Mouse (Mus musculus): ENCODE data around the gene Slc48a1. TPM values are rescaled to one million over a fixed set of nuclear protein-coding genes. Genes with fewer than 3 reads are reported as not detected.

Gene Slc48a1
- total and polyA plus RNA-seq, 2 experiments from 2014 or later: 78.8 to 152 TPM

GRCm38 (mm10) chr15:97748964-97749363, 29.4 kb upstream of the Slc48a1 start:
- TF ChIP-seq CTCF (IDR thresholded peaks at IDR 0.05): no peak
- no peak overlapping the region for H3K27ac ChIP-seq (ENCODE audit: low read depth, low read length)
- WGBS: 84% methylated on average over 4 of the region's 4 CpGs
- ATAC-seq (ENCODE audit: low FRiP score) (no peak), DNase-seq (ENCODE audit: low spot score) (no peak)
- peaks cover 28% of the 10 kb centered on the region for H3K36me3 ChIP-seq (ENCODE audit: insufficient read depth, low read length)
- H3K9me3 ChIP-seq (ENCODE audit: low read length): no peaks in the 10 kb centered on the region
- H3K4me3 ChIP-seq (ENCODE audit: low read depth, low read length): no peak overlapping the region
- no peaks in the 10 kb centered on the region for H3K4me1 ChIP-seq (ENCODE audit: insufficient read depth, low read length)
- H3K9ac ChIP-seq (replicated peaks; ENCODE audit: low read length, poor library complexity, severe bottlenecking): no peak overlapping the region
- no peak overlapping the region for H3K4me2 ChIP-seq (ENCODE audit: low read depth, low read length, poor library complexity, severe bottlenecking)
- 0 out of 2 replicates have a peak, but pooled peaks cover 4% of the 10 kb centered on the region for H3K27me3 ChIP-seq (ENCODE audit: insufficient read depth, low read length)

GRCm38 (mm10) chr15:97749397-97749796, 28.9 kb upstream of the Slc48a1 start:
- Histone ChIP-seq H3K36me3 (ENCODE audit: insufficient read depth, low read length) (peaks cover 28% of the 10 kb centered on the region), H3K4me3 (ENCODE audit: low read depth, low read length) (no peak overlapping the region), H3K9ac (replicated peaks; ENCODE audit: low read length, poor library complexity, severe bottlenecking) (no peak overlapping the region), H3K9me3 (ENCODE audit: low read length) (no peaks in the 10 kb centered on the region), H3K27ac (ENCODE audit: low read depth, low read length) (no peak overlapping the region), H3K4me2 (ENCODE audit: low read depth, low read length, poor library complexity, severe bottlenecking) (no peak overlapping the region), H3K4me1 (ENCODE audit: insufficient read depth, low read length) (no peaks in the 10 kb centered on the region), H3K27me3 (ENCODE audit: insufficient read depth, low read length) (0 out of 2 replicates have a peak, but pooled peaks cover 4% of the 10 kb centered on the region)
- no peak for ATAC-seq (ENCODE audit: low FRiP score)
- 91% methylated on average over 9 of the region's 9 CpGs for WGBS
- no peak for TF ChIP-seq CTCF (IDR thresholded peaks at IDR 0.05)
- no peak for DNase-seq (ENCODE audit: low spot score)

- H3K36me3 ChIP-seq (ENCODE audit: insufficient read depth, low read length): peaks cover 28% of the 10 kb centered on the region
- H3K27ac ChIP-seq (ENCODE audit: low read depth, low read length): no peak overlapping the region
- no peak overlapping the region for H3K4me2 ChIP-seq (ENCODE audit: low read depth, low read length, poor library complexity, severe bottlenecking)
- ATAC-seq (ENCODE audit: low FRiP score) (no peak), DNase-seq (ENCODE audit: low spot score) (no peak)
- 0 out of 2 replicates have a peak, but pooled peaks cover 4% of the 10 kb centered on the region for H3K27me3 ChIP-seq (ENCODE audit: insufficient read depth, low read length)
- no peaks in the 10 kb centered on the region for H3K9me3 ChIP-seq (ENCODE audit: low read length)
- 92% methylated on average over 13 of the region's 13 CpGs for WGBS
- H3K4me3 ChIP-seq (ENCODE audit: low read depth, low read length): no peak overlapping the region
- no peaks in the 10 kb centered on the region for H3K4me1 ChIP-seq (ENCODE audit: insufficient read depth, low read length)
- H3K9ac ChIP-seq (replicated peaks; ENCODE audit: low read length, poor library complexity, severe bottlenecking): no peak overlapping the region
- no peak for TF ChIP-seq CTCF (IDR thresholded peaks at IDR 0.05)
Observed at GRCm38 (mm10) chr15:97749841-97750240, 28.5 kb upstream of the Slc48a1 start.

- DNase-seq (ENCODE audit: low spot score): peak; percentile 93
- peak; percentile 76 for ATAC-seq (ENCODE audit: low FRiP score)
- H3K9ac ChIP-seq (replicated peaks; ENCODE audit: low read length, poor library complexity, severe bottlenecking): no peak overlapping the region
- H3K36me3 ChIP-seq (ENCODE audit: insufficient read depth, low read length): peaks cover 23% of the 10 kb centered on the region
- 0 out of 2 replicates have a peak, but pooled peaks cover 4% of the 10 kb centered on the region for H3K27me3 ChIP-seq (ENCODE audit: insufficient read depth, low read length)
- peak overlapping the region; percentile 7; the same call in 1 of the 2 replicates for H3K27ac ChIP-seq (ENCODE audit: low read depth, low read length)
- TF ChIP-seq CTCF (IDR thresholded peaks at IDR 0.05): no peak
- no peaks in the 10 kb centered on the region for H3K4me1 ChIP-seq (ENCODE audit: insufficient read depth, low read length)
- H3K4me2 ChIP-seq (ENCODE audit: low read depth, low read length, poor library complexity, severe bottlenecking): no peak overlapping the region
- 24% methylated on average over 12 of the region's 12 CpGs for WGBS
- H3K4me3 ChIP-seq (ENCODE audit: low read depth, low read length): no peak overlapping the region
- H3K9me3 ChIP-seq (ENCODE audit: low read length): no peaks in the 10 kb centered on the region
Observed at GRCm38 (mm10) chr15:97750697-97751096, 27.6 kb upstream of the Slc48a1 start.

GRCm38 (mm10) chr15:97751676-97752075, 26.6 kb upstream of the Slc48a1 start:
- H3K4me3 ChIP-seq (ENCODE audit: low read depth, low read length): no peak overlapping the region
- TF ChIP-seq CTCF (IDR thresholded peaks at IDR 0.05): peak; percentile 49
- no peaks in the 10 kb centered on the region for H3K27me3 ChIP-seq (ENCODE audit: insufficient read depth, low read length)
- WGBS: 82% methylated on average over 2 of the region's 2 CpGs
- H3K9me3 ChIP-seq (ENCODE audit: low read length): no peaks in the 10 kb centered on the region
- H3K9ac ChIP-seq (replicated peaks; ENCODE audit: low read length, poor library complexity, severe bottlenecking): no peak overlapping the region
- H3K27ac ChIP-seq (ENCODE audit: low read depth, low read length): no peak overlapping the region
- no peaks in the 10 kb centered on the region for H3K4me1 ChIP-seq (ENCODE audit: insufficient read depth, low read length)
- H3K36me3 ChIP-seq (ENCODE audit: insufficient read depth, low read length): peaks cover 26% of the 10 kb centered on the region
- ATAC-seq (ENCODE audit: low FRiP score) (no peak), DNase-seq (ENCODE audit: low spot score) (no peak)
- no peak overlapping the region for H3K4me2 ChIP-seq (ENCODE audit: low read depth, low read length, poor library complexity, severe bottlenecking)

GRCm38 (mm10) chr15:97752491-97752890, 25.8 kb upstream of the Slc48a1 start:
- Histone ChIP-seq H3K9me3 (ENCODE audit: low read length) (no peaks in the 10 kb centered on the region), H3K4me2 (ENCODE audit: low read depth, low read length, poor library complexity, severe bottlenecking) (no peak overlapping the region), H3K36me3 (ENCODE audit: insufficient read depth, low read length) (peaks cover 28% of the 10 kb centered on the region), H3K27me3 (ENCODE audit: insufficient read depth, low read length) (peaks cover 4% of the 10 kb centered on the region; the same call in 1 of the 2 replicates), H3K4me1 (ENCODE audit: insufficient read depth, low read length) (no peaks in the 10 kb centered on the region), H3K9ac (replicated peaks; ENCODE audit: low read length, poor library complexity, severe bottlenecking) (no peak overlapping the region), H3K27ac (ENCODE audit: low read depth, low read length) (no peak overlapping the region), H3K4me3 (ENCODE audit: low read depth, low read length) (no peak overlapping the region)
- DNase-seq (ENCODE audit: low spot score): no peak
- 93% methylated on average over 5 of the region's 5 CpGs for WGBS
- TF ChIP-seq CTCF (IDR thresholded peaks at IDR 0.05): no peak
- ATAC-seq (ENCODE audit: low FRiP score): no peak
